Mouse (Mus musculus) cerebellum, adult 2 months (tissue): Measurements from ENCODE around the gene Tbc1d1.

ENCODE experiments used
- CTCF ChIP-seq: fragments of 200-500 bp; IDR thresholded peaks from 2 replicates; pipeline ENCODE4 v1.5.1; 2011; ENCODE audit warnings: low read depth, mild to moderate bottlenecking, control low read depth, low read length, moderate library complexity, borderline replicate concordance; ENCODE audit not compliant: insufficient read depth
- POLR2A ChIP-seq: fragments of 200-500 bp; IDR thresholded peaks from 2 replicates; pipeline ENCODE4 v1.6.1; 2011; ENCODE audit warnings: low read length, control low read depth, borderline replicate concordance; ENCODE audit not compliant: insufficient read depth

DNA sequence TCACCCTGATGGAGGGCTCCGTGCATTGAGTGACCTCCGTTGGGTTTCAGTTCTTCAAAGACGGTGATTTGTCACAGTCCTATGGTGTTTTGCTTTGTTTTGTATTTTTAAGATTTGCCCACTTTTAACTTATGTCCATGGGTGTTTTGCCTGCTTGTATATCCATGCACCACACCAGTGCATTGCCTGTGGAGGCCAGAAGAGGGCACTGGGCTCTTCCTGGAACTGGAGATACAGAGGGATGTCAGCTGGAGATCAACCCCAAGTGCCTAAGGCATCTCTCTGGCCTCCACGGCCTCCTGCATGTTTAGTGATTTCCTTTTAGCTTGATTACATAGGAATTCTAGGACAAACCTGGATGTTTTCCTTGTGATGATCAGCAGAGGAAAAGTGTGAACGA lies 19.8 kb upstream of the Tbc1d1 start:
- peak; percentile 28; the same call in 1 of the 2 replicates for TF ChIP-seq CTCF
- no peak for TF ChIP-seq POLR2A
